Comparison of ENCODE assay signal across 15 mouse cellular contexts in genomic region chr7:74021771-74022170, GRCm38 (mm10). TPM values are rescaled to one million over a fixed set of nuclear protein-coding genes. Genes with fewer than 3 reads are reported as not detected.
"Had no signal": no experiment of that assay in that cellular context is flagged by ENCODE, and none has a peak within 500 bp of the region (broad histone marks: within the 10 kb centered on the region; RNA-seq: fewer than 3 reads in every experiment).

No protein-coding gene starts in this region.

- H3K27me3 ChIP-seq: limb, embryonic 13.5 days; liver, embryonic 15.5 days; midbrain, embryonic 15.5 days; stomach, embryonic 15.5 days had no signal

- H3K9me3 ChIP-seq: limb, embryonic 13.5 days; liver, embryonic 15.5 days; midbrain, embryonic 15.5 days; neural tube, embryonic 13.5 days; stomach, embryonic 15.5 days had no signal

- ATAC-seq: inflammation-experienced regulatory T-cells, adult 6 months; intestine, postnatal 0 days; midbrain, embryonic 15.5 days had no signal

- H3K4me3 ChIP-seq: layer of hippocampus, adult 2 months; limb, embryonic 13.5 days; liver, embryonic 15.5 days; midbrain, embryonic 15.5 days; neural tube, embryonic 13.5 days; stomach, embryonic 15.5 days had no signal

- H3K4me2 ChIP-seq: limb, embryonic 13.5 days; liver, embryonic 11.5 days; liver, embryonic 15.5 days; midbrain, embryonic 15.5 days; neural tube, embryonic 13.5 days; stomach, embryonic 15.5 days had no signal

- H3K27ac ChIP-seq: layer of hippocampus, adult 2 months; limb, embryonic 13.5 days; liver, embryonic 15.5 days; midbrain, embryonic 15.5 days; neural tube, embryonic 13.5 days; stomach, embryonic 15.5 days had no signal

- H3K36me3 ChIP-seq: limb, embryonic 13.5 days; liver, embryonic 15.5 days; midbrain, embryonic 15.5 days; neural tube, embryonic 13.5 days; stomach, embryonic 15.5 days had no signal

- DNase-seq: kidney, adult 8-10 months; kidney, postnatal 36 days; lung, postnatal 14 days; right cerebral cortex, postnatal 14 days; thymus, postnatal 4 days had no signal

- H3K9ac ChIP-seq: limb, embryonic 13.5 days; liver, embryonic 15.5 days; midbrain, embryonic 15.5 days; neural tube, embryonic 13.5 days; stomach, embryonic 15.5 days had no signal

- H3K4me1 ChIP-seq: limb, embryonic 13.5 days; liver, embryonic 15.5 days; stomach, embryonic 15.5 days had no signal

RNA-seq across cellular contexts. Expression of gene St8sia2, which starts 8.3 kb away (rescaled TPM):
- total RNA-seq: monocyte, adult 5-6 weeks had no signal
- polyA plus RNA-seq: inflammation-experienced regulatory T-cells, adult 6 months had no signal
